Mouse (Mus musculus) layer of hippocampus, postnatal 25 days (tissue): Measurements from ENCODE around the gene Mettl21c. TPM values are rescaled to one million over a fixed set of nuclear protein-coding genes. Genes with fewer than 3 reads are reported as not detected.

Experiments
- total RNA-seq, 2 experiments: library from RNA; stranded (reverse); gene quantifications; 2 replicates each; pipeline ENCODE4 v1.2.3; 2021

The Mettl21c gene
- total RNA-seq, 2 experiments from 2014 or later: 0.22 TPM; not detected in 1

Other genes with a start within 250 kb of the Mettl21c start
- gene Uxs1, start 192.2 kb downstream of the Mettl21c start, total RNA-seq: 10 to 100 TPM; 41.0 to 42.7 TPM
- gene Tpp2, start 86.4 kb downstream of the Mettl21c start, total RNA-seq: 10 to 100 TPM; 49.7 to 52.4 TPM
- gene Gm8251, start 41.9 kb upstream of the Mettl21c start, total RNA-seq: not detected
- 1 to 10 TPM; 7.3 to 9.9 TPM for gene Tex30, start 82.4 kb upstream of the Mettl21c start, total RNA-seq
- 1 to 10 TPM; 9.9 to 10.0 TPM for gene Kdelc1, start 98.8 kb upstream of the Mettl21c start, total RNA-seq
- 10 to 100 TPM; 34.1 to 40.1 TPM for gene Bivm, start 98.9 kb upstream of the Mettl21c start, total RNA-seq
- 10 to 100 TPM; 19.6 to 20.7 TPM for gene Ercc5, start 127.7 kb upstream of the Mettl21c start, total RNA-seq
- not detected for gene Mettl21e, start 198.9 kb upstream of the Mettl21c start, total RNA-seq